Mouse (Mus musculus) small intestine, adult 2 months (tissue): ENCODE measurements around the gene Lrrc40.

Experiments
- CTCF ChIP-seq: fragments of 200-500 bp; IDR thresholded peaks from 2 replicates; pipeline ENCODE4 v1.5.1; 2012; ENCODE audit warnings: low read depth, mild to moderate bottlenecking, control low read depth, inconsistent platforms, low read length, moderate library complexity, mixed read lengths; ENCODE audit not compliant: insufficient replicate concordance, insufficient read length; ENCODE audit errors: extremely low read depth
- POLR2A ChIP-seq: fragments of 200-500 bp; IDR thresholded peaks from 2 replicates; pipeline ENCODE4 v1.6.1; 2012; ENCODE audit warnings: low read depth, mild to moderate bottlenecking, control low read depth, inconsistent platforms, low read length, moderate library complexity

- TF ChIP-seq CTCF (no peak), POLR2A (no peak)
These were observed 55.1 kb downstream of the Lrrc40 start for GRCm38 (mm10) chr3:158091601-158092000.
